Mouse (Mus musculus): Measurements from ENCODE around the gene Olfr1249. TPM values are rescaled to one million over a fixed set of nuclear protein-coding genes. Genes with fewer than 3 reads are reported as not detected.

The Olfr1249 gene
- not detected in 2 replicates for polyA plus RNA-seq (2015; fragmentation: Nextera tagmentation; extraction: Ambion mirVana)

DNA sequence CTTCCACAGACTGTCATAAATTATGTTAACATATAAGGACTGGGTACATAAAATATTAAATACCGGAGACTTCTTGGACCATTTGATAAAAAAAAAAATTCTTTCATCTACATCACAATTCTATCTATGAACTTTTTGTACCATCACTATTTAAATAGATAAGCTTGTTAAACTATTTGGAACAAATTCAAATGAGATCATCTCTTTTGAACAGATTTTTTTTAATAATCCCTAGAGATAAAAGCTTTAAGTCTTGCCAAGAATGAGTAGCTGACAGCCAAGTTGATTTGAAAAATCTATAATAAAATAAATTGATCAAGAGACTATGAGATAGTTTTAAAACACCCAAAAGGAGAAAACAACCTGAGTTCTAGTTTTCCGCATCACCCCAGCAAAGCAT lies at the start of gene Olfr1249:
TSS of gene Olfr1249 (minus strand) at position 101 of the 400 bp plus-strand sequence.

DNA sequence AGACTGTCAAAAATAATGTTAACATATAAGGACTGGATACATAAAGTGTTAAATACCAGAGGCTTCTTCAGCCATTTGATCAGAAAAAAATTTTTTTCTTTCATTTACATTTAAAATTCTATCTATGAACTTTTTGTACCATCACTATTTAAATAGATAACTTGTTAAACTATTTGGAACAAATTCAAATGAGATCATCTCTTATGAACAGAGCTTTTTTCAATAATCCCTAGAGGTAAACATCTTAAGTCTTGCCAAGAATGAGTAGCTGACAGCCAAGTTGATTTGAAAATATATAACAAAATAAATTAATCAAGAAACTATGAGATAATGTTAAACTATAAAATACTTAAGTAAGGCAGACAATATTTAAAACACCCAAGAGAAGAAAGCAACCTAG lies 37.1 kb upstream of the Olfr1249 start, which contains the start of gene Olfr1251:
TSS of gene Olfr1251 (minus strand) at position 101 of the 400 bp plus-strand sequence.

DNA sequence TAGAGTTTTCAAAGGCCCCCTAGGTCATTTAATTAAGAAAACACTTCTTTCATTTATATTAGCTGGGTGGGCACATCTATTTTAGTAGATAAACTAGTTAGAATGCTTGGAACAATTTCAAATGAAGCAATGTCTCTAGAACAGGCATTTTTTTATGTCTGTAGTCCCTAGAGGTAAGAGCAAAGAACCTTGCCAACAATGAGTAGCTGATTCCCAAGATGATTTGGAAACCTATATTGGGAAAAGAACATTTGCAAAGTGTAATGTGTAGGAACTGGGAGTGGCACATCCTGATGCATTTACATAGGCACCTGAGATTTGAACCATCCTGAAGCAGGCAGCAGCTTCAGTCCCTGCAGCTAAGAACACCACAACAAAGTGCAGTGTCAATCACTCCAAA lies 26.6 kb upstream of the Olfr1249 start, which contains the start of gene Olfr1250:
TSS of gene Olfr1250 (minus strand) at position 101 of the 400 bp plus-strand sequence.

DNA sequence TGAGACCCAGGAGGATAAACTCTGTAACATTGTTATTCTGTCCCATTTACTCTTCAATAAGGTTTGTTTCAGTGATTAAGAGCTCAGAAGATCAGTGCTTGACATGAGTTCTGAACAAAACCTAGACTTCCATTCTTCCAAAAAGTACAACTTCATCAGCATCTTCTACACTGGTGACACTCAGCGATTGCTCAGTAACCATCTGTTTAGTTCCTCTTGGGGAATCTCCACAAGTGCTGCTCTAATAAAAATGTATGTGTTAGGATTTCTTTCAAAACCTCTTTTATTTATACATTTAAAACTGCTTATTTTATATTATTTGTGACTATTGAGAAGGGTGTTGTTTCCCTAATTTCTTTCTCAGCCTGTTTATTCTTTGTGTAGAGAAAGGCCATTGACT lies 16.6 kb downstream of the Olfr1249 start, which contains the start of gene Olfr1248:
TSS of gene Olfr1248 (minus strand) at position 101 of the 400 bp plus-strand sequence.

DNA sequence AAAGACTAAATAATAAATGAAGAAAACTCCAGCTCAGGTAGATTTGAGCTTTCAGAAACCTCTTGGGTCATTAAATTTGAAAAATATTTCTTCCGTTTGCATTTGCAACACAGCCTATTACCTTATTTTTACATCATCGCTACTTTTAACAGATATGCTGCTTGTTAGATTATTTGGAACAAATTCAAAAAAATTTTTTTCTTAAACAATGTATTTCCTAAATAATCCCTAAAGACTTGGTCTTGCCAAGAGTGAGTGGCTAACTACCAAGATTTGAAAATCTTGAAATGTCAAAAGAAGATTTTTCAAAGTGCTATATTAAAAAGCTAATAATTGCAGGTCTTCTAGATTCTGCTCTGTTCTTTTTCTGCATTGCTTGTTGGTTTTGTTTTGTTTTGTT lies 20.8 kb downstream of the Olfr1249 start, which contains the start of gene Olfr1247:
TSS of gene Olfr1247 (minus strand) at position 101 of the 400 bp plus-strand sequence.

DNA sequence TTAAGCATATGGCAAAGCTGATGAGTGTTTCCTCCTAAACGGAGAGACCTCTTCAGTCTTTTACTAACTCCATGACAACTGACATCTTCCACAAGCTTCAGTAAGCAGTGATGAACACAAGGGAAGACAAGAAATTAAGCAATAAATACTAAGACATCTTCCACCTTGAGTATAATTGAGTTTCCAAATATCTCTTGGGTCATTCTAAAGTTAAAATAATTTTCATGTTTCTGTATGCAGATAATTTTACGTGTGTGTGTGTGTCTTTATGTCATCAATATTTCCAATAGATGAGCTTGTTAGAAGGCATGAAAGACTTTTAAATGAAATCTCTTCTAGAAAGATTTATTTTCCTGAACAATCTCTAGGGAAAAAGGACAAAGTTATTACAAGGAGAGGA lies 41.7 kb downstream of the Olfr1249 start, which contains the start of gene Olfr1246:
TSS of gene Olfr1246 (minus strand) at position 101 of the 400 bp plus-strand sequence.

Other genes with a start within 250 kb of the Olfr1249 start
- not detected in 2 replicates for gene Olfr1238, start 225.3 kb downstream of the Olfr1249 start, polyA plus RNA-seq (2015; fragmentation: Nextera tagmentation; extraction: Ambion mirVana)
- not detected in 2 replicates for gene Olfr1239, start 214.6 kb downstream of the Olfr1249 start, polyA plus RNA-seq (2015; fragmentation: Nextera tagmentation; extraction: Ambion mirVana)
- gene Olfr1240, start 192.0 kb downstream of the Olfr1249 start, polyA plus RNA-seq (2015; fragmentation: Nextera tagmentation; extraction: Ambion mirVana), result not detected in 2 replicates
- gene Olfr1241, start 147.9 kb downstream of the Olfr1249 start, polyA plus RNA-seq (2015; fragmentation: Nextera tagmentation; extraction: Ambion mirVana), result not detected in 2 replicates
- not detected in 2 replicates for gene Olfr1242, start 136.6 kb downstream of the Olfr1249 start, polyA plus RNA-seq (2015; fragmentation: Nextera tagmentation; extraction: Ambion mirVana)
- gene Olfr1243, start 103.5 kb downstream of the Olfr1249 start, polyA plus RNA-seq (2015; fragmentation: Nextera tagmentation; extraction: Ambion mirVana), result not detected in 2 replicates
- gene Olfr1245, start 56.5 kb downstream of the Olfr1249 start, polyA plus RNA-seq (2015; fragmentation: Nextera tagmentation; extraction: Ambion mirVana), result not detected in 2 replicates
- gene Olfr1246, start 41.8 kb downstream of the Olfr1249 start, polyA plus RNA-seq (2015; fragmentation: Nextera tagmentation; extraction: Ambion mirVana), result not detected in 2 replicates
- gene Olfr1247, start 20.9 kb downstream of the Olfr1249 start, polyA plus RNA-seq (2015; fragmentation: Nextera tagmentation; extraction: Ambion mirVana), result not detected in 2 replicates
- gene Olfr1248, start 16.7 kb downstream of the Olfr1249 start, polyA plus RNA-seq (2015; fragmentation: Nextera tagmentation; extraction: Ambion mirVana), result not detected in 2 replicates
- not detected in 2 replicates for gene Olfr1250, start 26.5 kb upstream of the Olfr1249 start, polyA plus RNA-seq (2015; fragmentation: Nextera tagmentation; extraction: Ambion mirVana)
- gene Olfr1251, start 37.0 kb upstream of the Olfr1249 start, polyA plus RNA-seq (2015; fragmentation: Nextera tagmentation; extraction: Ambion mirVana), result not detected in 2 replicates
- gene Olfr1252, start 90.0 kb upstream of the Olfr1249 start, polyA plus RNA-seq (2015; fragmentation: Nextera tagmentation; extraction: Ambion mirVana), result not detected in 2 replicates
- not detected in 2 replicates for gene Olfr1253, start 122.1 kb upstream of the Olfr1249 start, polyA plus RNA-seq (2015; fragmentation: Nextera tagmentation; extraction: Ambion mirVana)
- not detected in 2 replicates for gene Olfr1254, start 158.6 kb upstream of the Olfr1249 start, polyA plus RNA-seq (2015; fragmentation: Nextera tagmentation; extraction: Ambion mirVana)
- not detected in 2 replicates for gene Olfr1255, start 177.1 kb upstream of the Olfr1249 start, polyA plus RNA-seq (2015; fragmentation: Nextera tagmentation; extraction: Ambion mirVana)
- gene Olfr1256, start 206.6 kb upstream of the Olfr1249 start, polyA plus RNA-seq (2015; fragmentation: Nextera tagmentation; extraction: Ambion mirVana), result not detected in 2 replicates
- gene Olfr48, start 213.2 kb upstream of the Olfr1249 start, polyA plus RNA-seq (2015; fragmentation: Nextera tagmentation; extraction: Ambion mirVana), result not detected in 2 replicates
- gene Olfr1257, start 243.5 kb upstream of the Olfr1249 start, polyA plus RNA-seq (2015; fragmentation: Nextera tagmentation; extraction: Ambion mirVana), result not detected in 2 replicates